Mouse (Mus musculus): ENCODE data around the gene Tk1.
"Not testable (repeated sequence)": the region's sequence is repeated elsewhere in the genome, so short reads cannot be mapped to it uniquely, and the experiment has no call there.

The Tk1 gene

DNA sequence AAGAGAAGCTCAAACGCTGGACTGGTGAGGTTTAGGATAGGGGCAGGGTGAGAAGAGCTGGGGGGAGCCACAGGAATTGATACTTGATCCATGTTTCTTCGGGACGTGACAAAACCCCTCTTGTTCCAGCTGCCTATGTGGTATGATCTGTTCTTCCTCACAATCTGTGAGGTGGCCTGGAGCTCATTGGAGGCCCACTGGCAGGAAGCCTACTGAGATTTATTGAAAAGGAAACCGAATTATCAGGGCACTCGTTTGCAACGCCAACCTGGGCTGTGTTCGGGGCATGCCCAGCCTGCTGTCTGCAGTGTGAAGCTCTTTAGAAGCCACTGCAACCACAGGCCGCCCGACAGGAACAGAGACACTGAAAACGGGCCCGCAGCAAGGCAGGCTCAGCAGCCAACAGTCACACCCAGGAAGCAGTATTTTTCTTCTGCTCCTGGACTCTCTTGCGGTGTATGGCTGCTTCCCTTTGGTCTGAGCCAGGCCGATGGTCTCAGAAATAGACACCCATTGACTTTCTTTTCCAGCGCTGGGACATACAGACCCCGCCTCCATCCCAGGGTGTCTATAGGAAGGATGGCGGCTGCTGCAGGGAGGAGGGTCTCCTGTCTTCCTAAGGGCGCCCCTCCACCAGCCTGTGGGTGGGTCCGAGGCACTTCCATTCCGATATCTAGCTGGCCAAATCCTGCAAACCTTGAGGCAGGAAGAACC is 22.5 kb upstream of the Tk1 start:
- in situ Hi-C loops (cut with MboI; ENCODE audit: low sequenced_read_pairs): no loop called here

- in situ Hi-C loops (cut with MboI; ENCODE audit: low sequenced_read_pairs): no loop called here
These were observed 21.8 kb upstream of the Tk1 start for GRCm38 (mm10) chr11:117847593-117848215.

DNA sequence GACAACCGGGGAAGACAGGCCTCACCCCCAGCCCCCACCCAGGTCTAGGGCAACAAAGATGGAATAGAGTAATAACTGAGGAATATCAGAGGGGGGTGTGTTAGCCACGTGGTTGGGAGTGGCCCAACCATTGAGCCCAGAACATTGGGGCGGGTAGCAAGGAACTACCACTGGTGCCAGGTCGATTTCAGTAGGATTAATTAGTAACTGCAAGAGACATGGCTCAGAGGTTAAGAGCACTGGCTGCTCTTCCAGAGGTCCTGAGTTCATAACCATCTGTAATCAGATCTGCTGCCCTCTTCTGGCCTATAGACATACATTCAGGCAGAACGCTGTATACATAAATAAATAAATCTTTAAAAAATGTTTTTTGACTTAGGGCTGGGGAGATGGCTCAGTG is 20.7 kb upstream of the Tk1 start:
- in situ Hi-C loops (cut with MboI; ENCODE audit: low sequenced_read_pairs): no loop called here

GRCm38 (mm10) chr11:117845651-117846050 is 19.8 kb upstream of the Tk1 start:
- in situ Hi-C loops (cut with MboI; ENCODE audit: low sequenced_read_pairs): no loop called here

- in situ Hi-C loops (cut with MboI; ENCODE audit: low sequenced_read_pairs): no loop called here
These were observed 19.1 kb upstream of the Tk1 start for GRCm38 (mm10) chr11:117844997-117845396.

DNA sequence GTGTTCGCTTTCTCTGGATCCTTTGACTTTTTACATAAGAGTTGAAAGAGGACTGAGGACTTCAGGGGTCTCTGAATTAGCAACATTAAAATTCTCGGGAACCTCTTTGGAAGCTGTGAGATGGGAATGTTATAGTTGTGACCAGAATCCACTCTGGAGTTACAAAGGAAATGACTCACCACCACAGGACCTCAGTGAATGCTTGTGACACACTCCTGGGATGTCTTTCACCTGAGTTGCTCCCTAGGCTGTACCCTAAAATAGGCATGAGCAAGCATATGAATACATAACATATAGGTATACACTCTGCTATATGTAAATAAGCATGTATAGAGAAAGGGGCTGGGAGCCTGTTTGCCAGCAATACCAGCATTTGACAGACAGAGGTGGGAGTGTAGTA is 17.5 kb upstream of the Tk1 start:
- in situ Hi-C loops (cut with MboI; ENCODE audit: low sequenced_read_pairs): no loop called here

DNA sequence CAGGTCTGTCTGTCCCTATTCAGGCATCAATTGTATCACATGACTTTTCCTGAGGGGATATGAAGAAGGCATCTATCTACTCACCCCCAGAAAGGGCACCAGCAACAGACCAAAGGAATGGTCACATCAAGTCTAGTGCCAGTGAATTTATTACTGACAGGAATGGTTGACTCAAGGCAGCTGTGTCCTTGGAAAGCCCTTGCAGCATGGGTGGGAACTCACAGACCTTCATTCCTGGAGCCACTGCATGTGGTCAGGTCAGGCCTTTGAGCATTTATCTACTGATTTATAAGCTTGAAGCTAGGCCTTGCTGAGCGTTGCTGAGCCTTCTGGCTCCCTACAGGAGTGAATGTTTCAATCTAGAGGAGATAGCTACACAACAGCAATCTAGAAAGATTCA is 15.0 kb upstream of the Tk1 start:
- in situ Hi-C loops (cut with MboI; ENCODE audit: low sequenced_read_pairs): no loop called here

- in situ Hi-C loops (cut with MboI; ENCODE audit: low sequenced_read_pairs): no loop called here
These were observed 13.1 kb upstream of the Tk1 start for GRCm38 (mm10) chr11:117839021-117839420.

DNA sequence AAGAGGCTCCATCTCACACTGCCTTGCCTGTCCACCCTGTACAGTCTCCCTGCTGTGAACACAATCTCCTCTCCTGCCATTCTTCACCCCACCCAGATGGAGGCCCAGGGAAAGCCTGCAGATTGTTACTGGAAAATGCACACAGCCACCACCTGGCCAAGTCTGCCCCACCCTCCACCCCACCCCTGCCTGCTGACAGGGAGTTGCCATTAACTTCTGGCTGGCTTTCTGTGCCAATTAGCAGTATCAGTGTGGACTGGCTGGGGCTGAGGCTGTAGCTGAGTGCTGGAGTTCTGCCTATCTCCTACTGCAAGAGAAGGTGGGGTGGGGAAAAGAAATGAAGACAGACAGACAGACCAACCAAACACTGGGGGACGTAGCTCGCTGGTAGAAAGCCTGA is 12.7 kb upstream of the Tk1 start:
- in situ Hi-C loops (cut with MboI; ENCODE audit: low sequenced_read_pairs): no loop called here

DNA sequence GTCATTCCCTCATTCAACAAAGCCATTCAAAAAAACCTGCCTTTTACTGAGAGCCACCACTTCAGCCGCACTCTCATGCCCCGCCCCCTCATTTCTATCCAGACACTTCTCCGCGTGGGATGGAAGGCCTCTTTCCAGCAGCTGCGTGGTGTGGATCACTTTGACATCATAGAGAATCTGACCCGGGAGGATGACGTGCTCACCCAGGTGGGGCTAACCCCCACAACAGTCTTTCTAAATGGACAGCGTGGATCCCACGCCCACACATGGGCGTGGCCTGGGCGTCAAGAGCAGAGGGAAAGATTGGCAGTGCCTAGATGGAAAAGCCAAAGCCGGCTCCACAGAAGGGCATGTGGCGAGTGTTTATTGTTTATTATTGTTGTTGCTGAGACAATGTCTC is 10.4 kb upstream of the Tk1 start:
- in situ Hi-C loops (cut with MboI; ENCODE audit: low sequenced_read_pairs): no loop called here

DNA sequence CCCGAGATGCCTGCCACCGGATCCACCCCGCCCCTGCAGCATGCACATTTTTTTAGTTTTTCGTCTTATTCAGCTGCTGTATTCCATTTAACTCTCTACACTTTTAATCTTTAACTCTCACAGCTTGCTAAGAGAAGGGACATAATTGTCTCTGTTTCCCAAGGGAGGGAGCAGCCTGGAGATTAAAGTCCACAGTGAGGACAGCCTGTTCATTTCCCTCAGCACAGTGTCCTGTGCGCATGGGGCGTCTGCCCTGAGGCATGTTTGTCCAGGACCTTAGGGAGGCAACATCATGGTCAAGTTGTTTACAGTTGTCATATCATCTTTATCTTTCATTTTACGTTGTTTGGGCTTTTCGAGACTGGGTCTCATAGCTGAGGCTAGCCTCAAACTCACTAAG is 8.2 kb upstream of the Tk1 start:
- in situ Hi-C loops (cut with MboI; ENCODE audit: low sequenced_read_pairs): no loop called here

- in situ Hi-C loops (cut with MboI; ENCODE audit: low sequenced_read_pairs): not testable (repeated sequence)
These were observed 7.6 kb upstream of the Tk1 start for GRCm38 (mm10) chr11:117833509-117833908.

DNA sequence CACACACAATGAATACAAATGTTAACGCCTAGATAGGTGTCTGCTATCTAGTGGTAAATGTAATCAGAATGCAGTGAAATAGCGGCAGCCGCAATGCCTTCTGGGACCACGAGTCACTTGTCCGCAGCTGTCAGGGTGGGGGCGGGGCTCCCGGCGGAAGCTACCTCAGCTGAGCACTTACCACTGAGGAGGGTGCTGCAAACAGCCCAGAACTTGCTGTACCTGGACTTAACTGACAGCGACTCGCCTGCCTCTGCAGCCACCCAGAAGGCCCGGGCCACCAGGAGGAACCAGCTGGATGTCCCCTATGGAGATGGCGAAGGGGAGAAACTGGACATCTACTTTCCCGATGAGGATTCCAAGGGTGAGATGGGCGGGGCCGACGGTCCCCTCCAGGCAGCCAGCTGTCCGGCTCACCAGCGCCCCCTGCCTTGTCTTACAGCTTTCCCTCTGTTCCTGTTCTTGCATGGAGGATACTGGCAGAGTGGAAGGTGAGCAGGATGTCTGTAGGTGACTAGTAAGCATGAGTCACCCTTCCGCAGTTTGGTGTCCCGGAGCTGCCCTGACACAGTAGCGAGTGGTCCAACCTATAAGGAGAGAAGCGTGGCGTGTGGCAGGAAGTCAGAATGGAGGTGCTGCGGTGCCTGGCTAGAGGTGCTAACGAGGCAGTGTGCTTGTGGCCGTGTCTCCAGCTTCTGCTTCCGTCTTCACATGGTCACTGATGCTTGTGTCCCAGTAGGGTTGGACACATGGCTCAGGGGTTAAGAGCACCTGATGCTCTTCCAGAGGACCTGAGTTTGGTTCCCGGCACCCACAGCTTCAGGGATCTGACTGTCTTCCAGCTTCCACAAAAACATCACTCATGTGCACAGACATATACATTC is 6.4 kb upstream of the Tk1 start:
- in situ Hi-C loops (cut with MboI; ENCODE audit: low sequenced_read_pairs): no loop called here

DNA sequence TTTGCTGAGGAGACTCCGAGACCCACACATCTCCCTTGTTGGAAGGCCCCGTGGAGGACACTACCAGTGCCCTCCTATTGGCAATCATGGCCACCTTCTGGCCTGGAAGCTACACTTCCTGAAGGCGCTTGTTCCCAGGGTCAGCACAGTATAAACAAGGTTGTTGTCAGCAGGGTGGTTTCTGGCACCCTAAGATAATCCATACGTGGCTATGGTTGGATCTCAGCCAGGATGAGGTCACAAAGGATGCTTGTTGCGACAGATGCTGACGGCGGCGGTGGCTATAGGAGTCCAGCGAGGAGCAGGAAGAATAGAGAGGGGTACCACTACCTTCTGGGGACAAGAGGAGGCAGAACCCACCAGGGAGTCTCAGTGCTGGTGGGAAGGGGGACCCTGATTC is 4.5 kb upstream of the Tk1 start:
- in situ Hi-C loops (cut with MboI; ENCODE audit: low sequenced_read_pairs): no loop called here

DNA sequence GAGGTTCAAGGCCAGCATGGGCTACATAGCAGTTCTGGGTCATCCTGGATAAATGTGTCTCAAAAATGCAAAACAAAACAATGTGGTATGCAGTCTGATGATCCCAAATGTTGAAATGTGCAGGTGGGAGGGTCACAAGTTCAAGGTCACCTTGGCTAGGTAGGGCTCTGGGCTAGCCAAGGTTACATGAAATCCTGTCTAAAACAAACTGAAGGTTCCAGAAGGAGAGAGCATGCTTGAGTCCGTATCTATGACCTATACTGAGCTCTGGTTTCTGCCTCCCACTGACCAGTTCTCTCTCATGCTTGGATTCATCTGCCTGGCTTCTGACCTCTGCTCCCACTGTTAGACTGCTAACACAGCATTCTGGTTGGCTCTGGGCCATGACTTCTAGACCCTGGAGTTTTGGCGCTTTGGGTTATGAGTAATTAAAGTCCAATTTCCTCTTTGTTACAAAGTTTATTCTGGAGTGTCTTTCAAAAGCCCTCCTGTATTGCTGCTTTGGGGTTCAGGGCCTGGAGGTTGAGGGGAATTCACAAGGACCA is 3.9 kb upstream of the Tk1 start:
- in situ Hi-C loops (cut with MboI; ENCODE audit: low sequenced_read_pairs): no loop called here

DNA sequence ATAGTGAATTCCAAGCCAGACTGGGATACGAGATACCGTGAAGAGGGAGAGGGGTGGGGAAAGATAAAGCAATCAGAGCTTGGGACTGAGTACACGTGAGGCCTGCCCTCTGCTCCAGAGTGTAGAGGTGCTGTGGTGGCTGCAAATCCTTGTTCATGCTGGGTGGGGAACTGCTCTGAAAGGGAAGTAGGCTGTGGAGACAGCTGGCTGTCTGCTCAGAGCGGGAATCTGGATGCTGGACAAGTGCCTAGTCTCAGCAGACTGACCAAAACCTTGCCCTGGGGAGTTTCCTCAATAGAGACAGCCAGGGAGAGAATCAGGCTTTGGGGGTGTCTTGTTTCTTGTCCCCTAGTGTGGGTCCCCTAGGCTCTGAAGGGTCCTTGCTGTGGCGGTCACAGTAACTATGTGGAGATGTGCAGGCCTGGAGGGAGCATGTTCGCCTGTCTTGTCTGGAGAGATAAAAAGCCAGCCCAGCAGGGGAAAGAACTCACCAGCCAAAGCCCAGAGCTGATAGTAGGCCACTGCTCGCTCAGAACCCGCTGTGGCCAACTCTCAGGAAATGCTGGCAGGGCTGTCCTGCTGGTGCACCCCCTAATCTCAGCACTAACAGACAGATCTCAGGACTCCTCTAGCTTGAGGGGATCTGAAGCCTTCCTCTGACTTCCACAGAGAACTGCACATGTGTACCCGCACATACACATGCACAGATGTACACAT is 3.2 kb upstream of the Tk1 start:
- in situ Hi-C loops (cut with MboI; ENCODE audit: low sequenced_read_pairs): no loop called here

GRCm38 (mm10) chr11:117828149-117828887 is 2.4 kb upstream of the Tk1 start:
- in situ Hi-C loops (cut with MboI; ENCODE audit: low sequenced_read_pairs): no loop called here

DNA sequence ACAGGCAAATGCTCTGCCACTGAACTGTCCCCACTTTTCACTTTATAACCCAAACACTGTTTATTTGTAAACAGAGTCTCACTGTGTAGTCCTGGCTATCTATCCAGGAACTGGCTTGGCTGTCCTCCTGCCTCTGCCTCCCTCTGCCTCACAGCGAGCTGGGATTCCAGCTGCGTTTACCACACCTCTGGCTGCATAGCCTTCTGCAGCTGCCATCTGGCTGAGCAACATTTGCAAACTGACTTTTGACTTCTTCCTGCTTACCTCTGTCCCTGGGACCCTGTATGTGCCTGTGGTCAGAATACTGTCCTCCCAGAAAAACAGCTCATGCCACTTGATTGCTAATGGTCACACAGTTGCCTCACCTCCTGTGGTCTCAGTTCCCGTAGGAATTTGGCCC is 1.5 kb upstream of the Tk1 start:
- in situ Hi-C loops (cut with MboI; ENCODE audit: low sequenced_read_pairs): no loop called here

GRCm38 (mm10) chr11:117826916-117827315 is 1.0 kb upstream of the Tk1 start:
- in situ Hi-C loops (cut with MboI; ENCODE audit: low sequenced_read_pairs): no loop called here

DNA sequence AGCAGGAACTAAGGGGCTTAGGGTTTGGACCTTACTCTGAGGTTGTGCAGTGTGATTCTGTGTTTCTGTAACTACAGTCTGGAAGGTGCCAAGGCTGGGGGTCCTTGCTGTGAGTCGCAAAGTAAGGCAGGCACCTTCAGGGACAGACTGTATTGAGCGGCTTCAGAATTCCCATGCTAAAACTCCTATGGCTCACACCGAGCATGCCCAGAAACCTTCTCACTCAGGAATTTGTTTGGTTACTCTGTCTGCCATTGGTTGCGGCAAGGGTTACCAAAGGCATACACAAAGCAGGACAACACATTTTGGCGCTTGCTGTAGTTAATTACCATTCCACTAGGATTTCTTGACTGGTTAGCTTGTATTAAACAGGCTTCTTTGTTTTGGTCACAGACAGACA is 272 bp upstream of the Tk1 start:
- in situ Hi-C loops (cut with MboI; ENCODE audit: low sequenced_read_pairs): no loop called here

All from CH12F3 (cell line).